Mouse (Mus musculus): ENCODE data around the gene Gm5741.

Gene Gm5741

GRCm38 (mm10) chr8:85080532-85081215 is 12.9 kb upstream of the Gm5741 start, which contains the start of gene Wdr83os:
TSS of gene Wdr83os (plus strand) at chr8:85080740.
- no peak for TF ChIP-seq GATA4 (IDR thresholded peaks at IDR 0.05; ENCODE audit: insufficient replicate concordance, low read length)

- TF ChIP-seq GATA4 (IDR thresholded peaks at IDR 0.05; ENCODE audit: insufficient replicate concordance, low read length) = no peak
These were observed 12.4 kb upstream of the Gm5741 start for GRCm38 (mm10) chr8:85080214-85080531.

- TF ChIP-seq GATA4 (IDR thresholded peaks at IDR 0.05; ENCODE audit: insufficient replicate concordance, low read length) = no peak
These were observed 9.2 kb upstream of the Gm5741 start for GRCm38 (mm10) chr8:85076993-85077392.

GRCm38 (mm10) chr8:85076001-85076400 is 8.2 kb upstream of the Gm5741 start:
- no peak for TF ChIP-seq GATA4 (IDR thresholded peaks at IDR 0.05; ENCODE audit: insufficient replicate concordance, low read length)

GRCm38 (mm10) chr8:85074617-85075016 is 6.8 kb upstream of the Gm5741 start:
- no peak for TF ChIP-seq GATA4 (IDR thresholded peaks at IDR 0.05; ENCODE audit: insufficient replicate concordance, low read length)

- no peak for TF ChIP-seq GATA4 (IDR thresholded peaks at IDR 0.05; ENCODE audit: insufficient replicate concordance, low read length)
These were observed 6.4 kb upstream of the Gm5741 start for GRCm38 (mm10) chr8:85074167-85074566.

- no peak for TF ChIP-seq GATA4 (IDR thresholded peaks at IDR 0.05; ENCODE audit: insufficient replicate concordance, low read length)
These were observed 5.3 kb upstream of the Gm5741 start for GRCm38 (mm10) chr8:85073041-85073612.

- no peak for TF ChIP-seq GATA4 (IDR thresholded peaks at IDR 0.05; ENCODE audit: insufficient replicate concordance, low read length)
These were observed 4.7 kb upstream of the Gm5741 start for GRCm38 (mm10) chr8:85072364-85072929.

- no peak; the same call in 1 of the 2 replicates for TF ChIP-seq GATA4 (IDR thresholded peaks at IDR 0.05; ENCODE audit: insufficient replicate concordance, low read length)
These were observed 3.9 kb upstream of the Gm5741 start, which contains the start of gene Dhps for GRCm38 (mm10) chr8:85071514-85072281. TSS of gene Dhps (plus strand) at chr8:85071757.

- no peak for TF ChIP-seq GATA4 (IDR thresholded peaks at IDR 0.05; ENCODE audit: insufficient replicate concordance, low read length)
These were observed 3.3 kb upstream of the Gm5741 start for GRCm38 (mm10) chr8:85071041-85071440.

- no peak for TF ChIP-seq GATA4 (IDR thresholded peaks at IDR 0.05; ENCODE audit: insufficient replicate concordance, low read length)
These were observed 627 bp downstream of the Gm5741 start for GRCm38 (mm10) chr8:85067155-85067554.

GRCm38 (mm10) chr8:85065213-85065612 is 2.6 kb downstream of the Gm5741 start:
- peak; percentile 70; the same call in 1 of the 2 replicates for TF ChIP-seq GATA4 (IDR thresholded peaks at IDR 0.05; ENCODE audit: insufficient replicate concordance, low read length)

- peak; percentile 84 for TF ChIP-seq GATA4 (IDR thresholded peaks at IDR 0.05; ENCODE audit: insufficient replicate concordance, low read length)
These were observed 5.2 kb downstream of the Gm5741 start for GRCm38 (mm10) chr8:85062603-85063002.

GRCm38 (mm10) chr8:85059879-85060616 is 7.7 kb downstream of the Gm5741 start, which contains the start of gene Fbxw9:
TSS of gene Fbxw9 (plus strand) at chr8:85060055.
- no peak for TF ChIP-seq GATA4 (IDR thresholded peaks at IDR 0.05; ENCODE audit: insufficient replicate concordance, low read length)

GRCm38 (mm10) chr8:85057367-85057766 is 10.4 kb downstream of the Gm5741 start:
- no peak for TF ChIP-seq GATA4 (IDR thresholded peaks at IDR 0.05; ENCODE audit: insufficient replicate concordance, low read length)
